Mouse (Mus musculus): ENCODE measurements around the gene AB124611. TPM values are rescaled to one million over a fixed set of nuclear protein-coding genes. Genes with fewer than 3 reads are reported as not detected.

AB124611 gene
- total and polyA plus RNA-seq, 2 experiments: 3.4 to 3.5 TPM

DNA sequence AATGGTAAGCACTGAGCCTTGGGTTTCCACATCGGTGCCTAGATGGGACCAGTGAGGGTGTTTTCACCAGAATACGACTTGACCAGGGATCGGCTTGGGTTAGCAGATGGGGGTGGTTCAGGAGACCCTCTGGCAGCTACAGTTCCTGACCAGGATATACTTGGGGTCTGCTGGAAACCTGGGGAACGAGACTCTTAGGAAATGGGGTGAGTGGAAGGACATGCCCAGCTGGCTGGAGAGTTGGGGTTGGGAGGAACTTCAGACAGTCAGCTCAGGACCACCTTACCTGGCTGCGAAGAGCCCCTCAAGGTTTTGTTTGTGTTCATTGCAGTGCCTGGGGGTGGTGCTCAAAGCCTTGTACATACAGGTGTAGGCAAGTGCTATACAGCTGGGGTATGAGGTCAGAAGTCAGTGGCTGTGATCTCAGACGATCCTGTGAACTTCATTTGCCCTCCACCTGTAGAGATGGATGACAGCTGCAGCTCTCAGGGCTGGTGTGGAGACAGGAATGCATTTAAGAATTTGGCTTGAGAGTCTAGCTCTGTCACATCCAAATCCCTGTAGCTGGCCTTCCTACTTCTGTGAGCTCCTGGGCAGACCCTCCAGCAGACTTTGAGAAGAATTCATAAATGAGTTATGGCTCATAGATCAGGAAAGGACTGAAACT lies 27.8 kb downstream of the AB124611 start:
- Histone ChIP-seq H3K27ac (replicated peaks; ENCODE audit: insufficient read depth, low read depth, low read length) (no peak overlapping the region), H3K4me1 (ENCODE audit: control insufficient read depth, insufficient read depth, low read length) (0 out of 2 replicates have a peak, but pooled peaks cover 2% of the 10 kb centered on the region), H3K4me3 (ENCODE audit: insufficient read depth, low read depth, low read length) (no peak overlapping the region), H3K27me3 (ENCODE audit: control insufficient read depth, insufficient read depth, low read length) (no peaks in the 10 kb centered on the region), H3K9ac (ENCODE audit: low read depth, low read length) (no peak overlapping the region), H3K79me2 (ENCODE audit: control insufficient read depth, insufficient read depth, low read length) (peaks cover 21% of the 10 kb centered on the region; the same call in 1 of the 2 replicates), H3K36me3 (ENCODE audit: control insufficient read depth, insufficient read depth, low read length) (no peaks in the 10 kb centered on the region)
- DNase-seq (ENCODE audit: extremely low read depth, low read depth, low spot score): no peak
- TF ChIP-seq POLR2A (IDR thresholded peaks at IDR 0.05; ENCODE audit: extremely low read depth, insufficient read depth, low read length) (no peak), CTCF (IDR thresholded peaks at IDR 0.05; ENCODE audit: low read depth, low read length) (no peak)
- 83% methylated on average over 6 of the region's 6 CpGs for WGBS

- 0 out of 2 replicates have a peak, but pooled peaks cover 2% of the 10 kb centered on the region for H3K4me1 ChIP-seq (ENCODE audit: control insufficient read depth, insufficient read depth, low read length)
- H3K27me3 ChIP-seq (ENCODE audit: control insufficient read depth, insufficient read depth, low read length): no peaks in the 10 kb centered on the region
- DNase-seq (ENCODE audit: extremely low read depth, low read depth, low spot score): no peak
- no peaks in the 10 kb centered on the region for H3K36me3 ChIP-seq (ENCODE audit: control insufficient read depth, insufficient read depth, low read length)
- no peak for TF ChIP-seq CTCF (IDR thresholded peaks at IDR 0.05; ENCODE audit: low read depth, low read length)
- TF ChIP-seq POLR2A (IDR thresholded peaks at IDR 0.05; ENCODE audit: extremely low read depth, insufficient read depth, low read length): no peak
- no peak overlapping the region for H3K4me3 ChIP-seq (ENCODE audit: insufficient read depth, low read depth, low read length)
- H3K9ac ChIP-seq (ENCODE audit: low read depth, low read length): no peak overlapping the region
- WGBS: 93% methylated on average over 6 of the region's 6 CpGs
- H3K27ac ChIP-seq (replicated peaks; ENCODE audit: insufficient read depth, low read depth, low read length): no peak overlapping the region
- peaks cover 15% of the 10 kb centered on the region; the same call in 1 of the 2 replicates for H3K79me2 ChIP-seq (ENCODE audit: control insufficient read depth, insufficient read depth, low read length)
Observed at GRCm38 (mm10) chr9:21555198-21555742, 29.3 kb downstream of the AB124611 start.

GRCm38 (mm10) chr9:21556996-21557395 lies 31.0 kb downstream of the AB124611 start:
- H3K27me3 ChIP-seq (ENCODE audit: control insufficient read depth, insufficient read depth, low read length): no peaks in the 10 kb centered on the region
- WGBS: 89% methylated on average over 2 of the region's 2 CpGs
- H3K36me3 ChIP-seq (ENCODE audit: control insufficient read depth, insufficient read depth, low read length): no peaks in the 10 kb centered on the region
- TF ChIP-seq POLR2A (IDR thresholded peaks at IDR 0.05; ENCODE audit: extremely low read depth, insufficient read depth, low read length) (no peak), CTCF (IDR thresholded peaks at IDR 0.05; ENCODE audit: low read depth, low read length) (no peak)
- 0 out of 2 replicates have a peak, but pooled peaks cover 2% of the 10 kb centered on the region for H3K4me1 ChIP-seq (ENCODE audit: control insufficient read depth, insufficient read depth, low read length)
- H3K79me2 ChIP-seq (ENCODE audit: control insufficient read depth, insufficient read depth, low read length): peaks cover 11% of the 10 kb centered on the region; the same call in 1 of the 2 replicates
- H3K4me3 ChIP-seq (ENCODE audit: insufficient read depth, low read depth, low read length): no peak overlapping the region
- H3K9ac ChIP-seq (ENCODE audit: low read depth, low read length): no peak overlapping the region
- DNase-seq (ENCODE audit: extremely low read depth, low read depth, low spot score): no peak
- no peak overlapping the region for H3K27ac ChIP-seq (replicated peaks; ENCODE audit: insufficient read depth, low read depth, low read length)

- Histone ChIP-seq H3K4me3 (ENCODE audit: insufficient read depth, low read depth, low read length) (no peak overlapping the region), H3K27me3 (ENCODE audit: control insufficient read depth, insufficient read depth, low read length) (no peaks in the 10 kb centered on the region), H3K27ac (replicated peaks; ENCODE audit: insufficient read depth, low read depth, low read length) (no peak overlapping the region), H3K9ac (ENCODE audit: low read depth, low read length) (no peak overlapping the region), H3K79me2 (ENCODE audit: control insufficient read depth, insufficient read depth, low read length) (peaks cover 11% of the 10 kb centered on the region; the same call in 1 of the 2 replicates), H3K4me1 (ENCODE audit: control insufficient read depth, insufficient read depth, low read length) (0 out of 2 replicates have a peak, but pooled peaks cover 2% of the 10 kb centered on the region), H3K36me3 (ENCODE audit: control insufficient read depth, insufficient read depth, low read length) (no peaks in the 10 kb centered on the region)
- no peak for TF ChIP-seq POLR2A (IDR thresholded peaks at IDR 0.05; ENCODE audit: extremely low read depth, insufficient read depth, low read length)
- no peak for DNase-seq (ENCODE audit: extremely low read depth, low read depth, low spot score)
- WGBS: 98% methylated on average over 2 of the region's 2 CpGs
Observed at GRCm38 (mm10) chr9:21557556-21557955, 31.6 kb downstream of the AB124611 start.

- Histone ChIP-seq H3K27me3 (ENCODE audit: control insufficient read depth, insufficient read depth, low read length) (no peaks in the 10 kb centered on the region), H3K9ac (ENCODE audit: low read depth, low read length) (no peak overlapping the region), H3K27ac (replicated peaks; ENCODE audit: insufficient read depth, low read depth, low read length) (no peak overlapping the region), H3K36me3 (ENCODE audit: control insufficient read depth, insufficient read depth, low read length) (no peaks in the 10 kb centered on the region), H3K4me1 (ENCODE audit: control insufficient read depth, insufficient read depth, low read length) (0 out of 2 replicates have a peak, but pooled peaks cover 2% of the 10 kb centered on the region), H3K79me2 (ENCODE audit: control insufficient read depth, insufficient read depth, low read length) (peaks cover 11% of the 10 kb centered on the region; the same call in 1 of the 2 replicates), H3K4me3 (ENCODE audit: insufficient read depth, low read depth, low read length) (no peak overlapping the region)
- WGBS: 69% methylated on average over 4 of the region's 4 CpGs
- TF ChIP-seq CTCF (IDR thresholded peaks at IDR 0.05; ENCODE audit: low read depth, low read length) (no peak), POLR2A (IDR thresholded peaks at IDR 0.05; ENCODE audit: extremely low read depth, insufficient read depth, low read length) (no peak)
- no peak for DNase-seq (ENCODE audit: extremely low read depth, low read depth, low spot score)
Observed at GRCm38 (mm10) chr9:21558366-21558765, 32.4 kb downstream of the AB124611 start.

GRCm38 (mm10) chr9:21559151-21559550 lies 33.2 kb downstream of the AB124611 start:
- peaks cover 11% of the 10 kb centered on the region; the same call in 1 of the 2 replicates for H3K79me2 ChIP-seq (ENCODE audit: control insufficient read depth, insufficient read depth, low read length)
- H3K36me3 ChIP-seq (ENCODE audit: control insufficient read depth, insufficient read depth, low read length): no peaks in the 10 kb centered on the region
- 84% methylated on average over 3 of the region's 3 CpGs for WGBS
- TF ChIP-seq POLR2A (IDR thresholded peaks at IDR 0.05; ENCODE audit: extremely low read depth, insufficient read depth, low read length) (no peak), CTCF (IDR thresholded peaks at IDR 0.05; ENCODE audit: low read depth, low read length) (no peak)
- H3K27me3 ChIP-seq (ENCODE audit: control insufficient read depth, insufficient read depth, low read length): no peaks in the 10 kb centered on the region
- peaks cover 2% of the 10 kb centered on the region; the same call in 1 of the 2 replicates for H3K4me1 ChIP-seq (ENCODE audit: control insufficient read depth, insufficient read depth, low read length)
- no peak overlapping the region for H3K4me3 ChIP-seq (ENCODE audit: insufficient read depth, low read depth, low read length)
- no peak overlapping the region for H3K27ac ChIP-seq (replicated peaks; ENCODE audit: insufficient read depth, low read depth, low read length)
- no peak overlapping the region for H3K9ac ChIP-seq (ENCODE audit: low read depth, low read length)
- DNase-seq (ENCODE audit: extremely low read depth, low read depth, low spot score): no peak

All from liver, adult 2 months (tissue).